Mouse (Mus musculus) kidney, embryonic 16.5 days (tissue): ENCODE results near the gene Rundc1. TPM values are rescaled to one million over a fixed set of nuclear protein-coding genes. Genes with fewer than 3 reads are reported as not detected.
A peak's percentile ranks its signal among the peaks of the same experiment; 100 is the strongest.
"Not testable (repeated sequence)": the region's sequence is repeated elsewhere in the genome, so short reads cannot be mapped to it uniquely, and the experiment has no call there.

Source experiments
- ATAC-seq: fragments of 200-750 bp; cut with Nextera tagmentation; 2 replicates; pipeline ENCODE4 v1.8.0; 2017; ENCODE audit warnings: moderate TSS enrichment; ENCODE audit not compliant: low FRiP score, low TSS enrichment
- H3K27ac ChIP-seq: fragments of 300-500 bp; sonication (generic); 2 replicates; pipeline ENCODE4 v1.5.1; 2014; ENCODE audit warnings: low read length
- H3K27me3 ChIP-seq: fragments of 300-500 bp; sonication (generic); 2 replicates; pipeline ENCODE4 v1.6.1; 2014; ENCODE audit warnings: low read length, control low read depth, mixed read lengths; ENCODE audit not compliant: insufficient read depth
- H3K36me3 ChIP-seq: fragments of 300-500 bp; sonication (generic); 2 replicates; pipeline ENCODE4 v1.6.1; 2014; ENCODE audit warnings: low read length, control low read depth, mixed read lengths; ENCODE audit not compliant: insufficient read depth
- H3K4me1 ChIP-seq: fragments of 300-500 bp; sonication (generic); 2 replicates; pipeline ENCODE4 v1.6.1; 2014; ENCODE audit warnings: low read length, control low read depth, mixed read lengths; ENCODE audit not compliant: insufficient read depth
- H3K4me2 ChIP-seq: fragments of 300-500 bp; sonication (generic); replicated peaks from 2 replicates; pipeline ENCODE4 v1.6.1; 2014; ENCODE audit warnings: low read depth, low read length
- H3K4me3 ChIP-seq: fragments of 300-500 bp; sonication (generic); 2 replicates; pipeline ENCODE4 v1.5.1; 2014; ENCODE audit warnings: mild to moderate bottlenecking, low read length
- H3K9ac ChIP-seq: fragments of 300-500 bp; sonication (generic); replicated peaks from 2 replicates; pipeline ENCODE4 v1.6.1; 2014; ENCODE audit warnings: low read length
- H3K9me3 ChIP-seq: fragments of 300-500 bp; sonication (generic); 2 replicates; pipeline ENCODE4 v1.6.1; 2016; ENCODE audit warnings: low read length, control low read depth
- WGBS: fragments of 180-500 bp; shearing (Covaris S2); extraction: QIAGEN DNeasy Blood & Tissue Kit; methylation state at CpG from one replicate; pipeline ENCODE4 v1.1.7; 2014; 5-methylcytosine and 5-hydroxymethylcytosine counted together
- polyA plus RNA-seq: library from polyadenylated mRNA; unstranded; fragments of >200 nt; fragmentation: Nextera tagmentation; extraction: Ambion mirVana; gene quantifications from 2 replicates; pipeline ENCODE4 v1.2.1, GENCODE M21; 2015

Rundc1 gene
- polyA plus RNA-seq, 1 experiment from 2014 or later = 23.8 TPM

DNA sequence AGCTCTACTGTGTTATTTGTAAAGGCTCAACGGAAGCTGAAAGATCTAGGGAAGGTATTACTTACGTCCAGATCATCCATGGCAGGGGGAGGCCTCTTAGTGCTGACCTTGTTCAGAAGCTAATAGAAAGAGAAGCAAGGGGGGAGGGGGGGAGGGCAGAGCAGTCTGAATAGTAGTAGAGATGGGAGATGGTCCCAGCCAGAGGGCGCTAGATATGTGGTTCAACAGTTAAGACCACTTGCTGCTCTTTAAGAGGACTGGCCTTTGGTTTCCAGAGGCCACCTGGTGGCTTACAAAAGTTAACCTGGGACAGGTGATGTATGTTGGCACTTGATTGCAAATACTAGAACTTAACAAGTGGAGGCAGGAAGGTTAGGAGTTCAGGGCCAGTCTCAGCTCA is 5.3 kb upstream of the Rundc1 start:
- no peaks in the 10 kb centered on the region for H3K9me3 ChIP-seq
- H3K4me1 ChIP-seq = peaks cover 15% of the 10 kb centered on the region
- H3K27ac ChIP-seq = no peak overlapping the region
- H3K27me3 ChIP-seq = no peaks in the 10 kb centered on the region
- no peak for ATAC-seq
- no peaks in the 10 kb centered on the region for H3K36me3 ChIP-seq
- no peak overlapping the region for H3K4me2 ChIP-seq
- H3K9ac ChIP-seq = no peak overlapping the region
- H3K4me3 ChIP-seq = no peak overlapping the region
- 41% methylated on average over 3 of the region's 3 CpGs for WGBS

DNA sequence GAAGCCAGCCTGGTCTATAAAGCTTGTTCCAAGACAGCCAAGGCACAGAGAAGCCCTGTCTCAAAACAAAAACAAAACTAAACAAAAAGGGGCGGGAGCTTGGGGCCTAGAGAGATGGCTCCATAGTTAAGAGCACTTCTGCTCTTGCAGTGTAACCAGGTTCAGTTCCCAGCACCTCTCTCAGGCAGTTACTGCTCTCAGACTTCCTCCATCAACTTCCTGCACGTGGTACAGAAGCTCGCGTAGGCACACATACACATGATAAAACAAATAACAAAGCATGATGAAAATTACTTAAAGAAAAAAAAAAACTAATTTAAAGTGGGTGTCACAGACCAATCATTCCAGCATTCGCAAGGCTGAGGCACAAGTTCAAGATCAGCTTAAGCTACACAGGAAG is 4.7 kb upstream of the Rundc1 start:
- no peak overlapping the region for H3K4me2 ChIP-seq
- 92% methylated on average over 5 of the region's 5 CpGs for WGBS
- ATAC-seq = no peak
- H3K36me3 ChIP-seq = no peaks in the 10 kb centered on the region
- H3K4me1 ChIP-seq = peaks cover 15% of the 10 kb centered on the region
- H3K27ac ChIP-seq = no peak overlapping the region
- H3K9me3 ChIP-seq = no peaks in the 10 kb centered on the region
- H3K27me3 ChIP-seq = no peaks in the 10 kb centered on the region
- no peak overlapping the region for H3K4me3 ChIP-seq
- H3K9ac ChIP-seq = no peak overlapping the region

DNA sequence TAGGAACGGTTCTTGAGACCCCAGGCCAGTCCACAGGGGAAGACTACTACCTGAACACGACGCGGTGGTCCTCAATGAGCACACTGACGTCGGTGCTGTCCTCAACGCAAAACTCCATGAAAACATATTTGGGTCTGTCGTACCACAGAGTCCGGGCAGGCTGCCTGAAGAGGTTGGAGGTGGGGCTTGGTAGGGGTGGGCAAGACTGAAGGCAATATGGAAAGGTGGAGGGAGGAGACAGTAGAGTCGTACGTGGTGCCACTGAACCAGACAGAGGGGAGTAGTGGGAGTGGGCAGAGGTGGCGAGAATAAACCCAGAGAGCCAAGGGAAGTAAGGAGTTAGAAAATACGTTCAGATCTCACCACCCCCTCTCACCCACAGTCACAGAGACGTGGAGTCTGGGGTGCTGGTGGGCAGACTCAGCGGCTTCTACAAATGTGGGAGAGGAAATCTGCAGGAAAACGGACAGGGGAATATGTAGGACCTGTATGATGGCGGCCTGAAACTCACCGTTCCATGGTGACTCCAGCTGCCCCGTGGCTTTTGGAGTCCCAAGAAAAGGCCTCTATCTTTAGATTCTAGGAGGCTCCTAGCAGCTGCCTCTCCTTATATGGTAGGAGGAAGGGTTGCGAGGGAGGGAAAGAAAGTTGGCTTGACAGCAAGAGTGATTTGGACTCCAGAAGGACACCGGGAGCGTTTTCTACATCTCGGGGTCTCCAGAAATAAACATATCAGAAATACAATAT is 607 bp upstream of the Rundc1 start, which contains the start of gene Gm27029:
Gene Gm27029, minus strand, starts transcription at position 692 of the 747 bp plus-strand sequence.
- peak within 1 kb of the TSS; percentile 90 for H3K27ac ChIP-seq
- peaks cover 24% of the 10 kb centered on the region for H3K4me1 ChIP-seq
- H3K4me2 ChIP-seq = peak within 1 kb of the TSS; percentile 80
- H3K36me3 ChIP-seq = 0 out of 2 replicates have a peak, but pooled peaks cover under 1% of the 10 kb centered on the region
- peak within 1 kb of the TSS; percentile 67 for H3K4me3 ChIP-seq
- ATAC-seq = peak; percentile 66
- H3K9me3 ChIP-seq = no peaks in the 10 kb centered on the region
- WGBS = 5% methylated on average over 23 of the region's 23 CpGs
- peak within 1 kb of the TSS; percentile 77 for H3K9ac ChIP-seq
- H3K27me3 ChIP-seq = no peaks in the 10 kb centered on the region

DNA sequence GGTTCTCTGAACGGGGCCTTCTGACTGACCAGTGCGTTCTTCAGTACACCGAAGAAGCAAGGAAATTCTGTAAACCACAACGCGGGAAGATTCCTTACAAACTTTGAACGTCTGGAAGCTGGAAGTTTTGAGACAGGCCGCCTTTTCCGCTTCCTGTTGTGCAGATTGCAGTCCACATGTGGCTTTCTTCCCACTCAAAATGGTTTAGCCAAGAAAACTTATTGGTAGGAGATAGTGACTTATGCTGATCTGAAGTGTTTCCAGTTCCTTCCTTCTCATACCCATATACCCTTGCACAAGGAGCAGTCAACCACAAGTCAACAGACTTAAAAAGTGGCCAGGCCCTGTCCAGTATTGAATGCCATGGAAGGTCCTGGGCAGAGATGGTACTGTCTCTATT is 1.3 kb downstream of the Rundc1 start:
- H3K4me1 ChIP-seq = peaks cover 24% of the 10 kb centered on the region
- H3K9me3 ChIP-seq = no peaks in the 10 kb centered on the region
- no peak overlapping the region for H3K27ac ChIP-seq
- 0 out of 2 replicates have a peak overlapping the region, but pooled peaks have one; percentile 43 for H3K9ac ChIP-seq
- peaks cover 14% of the 10 kb centered on the region for H3K36me3 ChIP-seq
- 58% methylated on average over 8 of the region's 8 CpGs for WGBS
- no peaks in the 10 kb centered on the region for H3K27me3 ChIP-seq
- peak overlapping the region; percentile 67 for H3K4me3 ChIP-seq
- peak overlapping the region; percentile 80 for H3K4me2 ChIP-seq
- no peak for ATAC-seq

DNA sequence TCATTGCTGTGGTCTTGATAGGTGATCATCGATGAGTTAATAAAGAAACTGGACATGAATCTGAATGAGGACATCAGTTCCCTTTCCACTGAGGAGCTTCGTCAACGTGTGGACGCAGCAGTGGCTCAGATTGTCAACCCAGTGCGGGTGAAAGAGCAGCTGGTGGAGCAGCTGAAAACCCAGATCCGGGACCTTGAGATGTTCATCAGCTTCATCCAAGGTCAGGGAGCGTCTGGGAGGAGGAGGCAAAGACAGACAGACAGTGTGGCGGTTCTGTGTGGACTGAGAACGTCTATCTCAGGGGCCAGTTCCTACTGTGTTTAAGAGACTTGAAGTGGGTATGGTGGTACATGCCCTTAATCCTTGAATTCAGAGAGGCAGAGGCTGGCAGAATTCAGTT is 6.4 kb downstream of the Rundc1 start:
- Histone ChIP-seq H3K27ac (no peak overlapping the region), H3K4me1 (peaks cover 8% of the 10 kb centered on the region), H3K4me3 (no peak overlapping the region), H3K4me2 (no peak overlapping the region), H3K9me3 (no peaks in the 10 kb centered on the region), H3K36me3 (peaks cover 52% of the 10 kb centered on the region), H3K9ac (no peak overlapping the region), H3K27me3 (no peaks in the 10 kb centered on the region)
- ATAC-seq = no peak
- 92% methylated on average over 9 of the region's 9 CpGs for WGBS

DNA sequence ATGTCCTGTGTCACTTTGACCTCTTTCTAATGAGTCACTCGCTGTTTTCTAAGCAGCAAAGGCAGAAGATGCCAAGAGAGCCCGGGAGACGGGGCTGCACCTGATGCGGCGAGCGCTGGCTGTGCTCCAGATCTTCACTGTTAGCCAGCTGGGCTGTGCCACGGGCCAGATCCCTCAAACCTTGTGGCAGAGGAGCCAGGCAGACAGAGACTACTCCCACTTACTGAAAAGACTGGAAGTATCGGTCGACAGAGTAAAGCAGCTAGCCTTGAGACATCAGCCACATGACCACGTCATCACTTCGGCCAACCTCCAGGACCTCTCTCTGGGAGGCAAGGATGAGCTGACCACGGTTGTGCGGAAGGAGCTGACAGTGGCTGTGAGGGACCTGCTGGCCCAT is 8.5 kb downstream of the Rundc1 start:
- no peak for ATAC-seq
- Histone ChIP-seq H3K9ac (no peak overlapping the region), H3K4me1 (no peaks in the 10 kb centered on the region), H3K4me3 (no peak overlapping the region), H3K36me3 (peaks cover 52% of the 10 kb centered on the region), H3K27me3 (no peaks in the 10 kb centered on the region), H3K4me2 (no peak overlapping the region), H3K27ac (no peak overlapping the region), H3K9me3 (no peaks in the 10 kb centered on the region)
- whole genome bisulfite sequencing = 88% methylated on average over 13 of the region's 13 CpGs

DNA sequence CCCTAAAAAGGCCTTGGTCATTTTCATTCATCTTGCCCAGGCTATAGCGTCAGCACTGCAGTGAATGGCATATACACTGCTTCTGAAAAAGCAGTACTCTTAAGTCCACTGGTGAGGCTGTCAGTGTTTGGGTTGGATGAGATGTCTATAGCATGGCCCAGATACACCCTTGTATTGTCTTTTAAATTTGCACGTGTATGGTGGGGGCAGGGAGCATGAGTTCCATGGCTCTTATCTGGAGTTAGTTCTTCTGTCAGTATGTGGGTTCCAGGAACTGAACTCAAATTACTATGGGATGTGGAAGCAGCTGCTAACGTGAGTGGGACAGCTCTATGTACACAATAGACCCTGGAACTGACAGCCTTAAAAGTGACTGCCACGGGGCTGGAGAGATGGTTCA is 10.9 kb downstream of the Rundc1 start:
- Histone ChIP-seq H3K27ac (no peak overlapping the region), H3K9ac (no peak overlapping the region), H3K27me3 (no peaks in the 10 kb centered on the region), H3K9me3 (no peaks in the 10 kb centered on the region), H3K4me1 (no peaks in the 10 kb centered on the region), H3K36me3 (peaks cover 39% of the 10 kb centered on the region), H3K4me3 (no peak overlapping the region), H3K4me2 (no peak overlapping the region)
- no peak for ATAC-seq
- WGBS = 83% methylated on average over 4 of the region's 4 CpGs

DNA sequence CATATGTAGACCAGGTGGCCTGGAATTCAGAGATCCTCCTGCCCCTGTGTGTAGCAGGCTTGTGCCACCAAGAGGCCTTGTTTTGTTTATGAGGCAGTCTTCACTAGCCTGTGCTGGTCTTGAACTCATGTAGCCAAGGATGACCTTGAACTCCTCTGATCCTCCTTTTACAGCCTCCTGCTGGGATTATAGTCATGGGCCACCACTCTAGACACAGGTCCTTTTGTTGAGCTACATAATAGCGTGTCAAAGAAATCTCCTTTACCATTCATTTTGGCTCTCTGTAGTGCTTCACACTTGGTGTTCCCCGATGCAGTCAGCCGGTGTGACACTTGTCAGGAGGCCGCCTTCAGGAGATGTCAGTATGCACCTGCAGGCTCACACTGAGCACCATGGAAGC is 12.0 kb downstream of the Rundc1 start:
- WGBS = 84% methylated on average over 4 of the region's 4 CpGs

DNA sequence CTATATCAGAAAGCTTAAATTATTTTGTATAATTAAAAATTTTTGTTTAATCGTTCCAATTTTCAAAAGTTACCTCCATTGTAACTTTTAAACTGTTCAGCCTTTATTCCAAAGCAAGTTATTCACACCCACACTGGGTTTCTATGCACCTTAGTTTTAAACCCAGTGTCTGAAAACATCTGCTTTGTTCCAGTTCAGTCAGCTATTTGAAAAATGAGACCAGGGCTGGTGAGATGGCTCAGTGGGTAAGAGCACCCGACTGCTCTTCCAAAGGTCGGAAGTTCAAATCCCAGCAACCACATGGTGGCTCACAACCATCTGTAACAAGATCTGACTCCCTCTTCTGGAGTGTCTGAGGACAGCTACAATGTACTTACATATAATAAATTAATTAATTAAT is 13.1 kb downstream of the Rundc1 start:
- not testable (repeated sequence) for H3K4me3 ChIP-seq

More for the DNA sequence above, 12.0 kb downstream of the Rundc1 start:
- no peaks in the 10 kb centered on the region for H3K27me3 ChIP-seq
- H3K4me1 ChIP-seq = no peaks in the 10 kb centered on the region
- no peak for ATAC-seq
- no peak overlapping the region for H3K4me2 ChIP-seq
- H3K9ac ChIP-seq = no peak overlapping the region
- H3K36me3 ChIP-seq = peaks cover 31% of the 10 kb centered on the region
- no peaks in the 10 kb centered on the region for H3K9me3 ChIP-seq
- H3K4me3 ChIP-seq = no peak overlapping the region
- no peak overlapping the region for H3K27ac ChIP-seq

DNA sequence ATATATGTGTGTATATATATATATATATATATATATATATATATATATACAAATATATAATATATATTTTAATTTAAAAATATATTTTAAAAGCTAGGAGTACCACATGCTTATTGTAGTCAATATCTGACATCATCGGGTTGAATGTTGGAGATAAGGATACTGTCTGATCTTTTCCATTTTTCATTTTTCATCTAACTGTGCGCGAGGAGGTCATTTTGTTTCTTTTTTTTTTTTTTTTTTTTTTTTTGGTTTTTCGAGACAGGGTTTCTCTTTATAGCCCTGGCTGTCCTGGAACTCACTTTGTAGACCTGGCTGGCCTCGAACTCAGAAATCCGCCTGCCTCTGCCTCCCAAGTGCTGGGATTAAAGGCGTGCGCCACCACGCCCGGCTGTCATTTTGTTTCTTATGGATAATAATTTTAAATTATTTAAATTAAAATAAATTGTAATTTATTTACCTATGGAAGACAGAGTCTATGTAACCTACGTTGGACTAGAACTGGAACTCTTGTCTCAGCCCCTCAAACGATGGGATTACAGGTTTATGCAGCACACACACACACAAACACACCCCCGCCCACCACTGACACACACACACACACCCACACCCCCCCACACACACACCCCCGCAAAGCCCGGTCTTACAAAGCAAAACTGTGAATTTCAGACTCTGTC is 16.7 kb downstream of the Rundc1 start:
- H3K27me3 ChIP-seq, H3K27ac ChIP-seq, ATAC-seq, H3K9me3 ChIP-seq: not testable (repeated sequence)
- 41% methylated on average over 14 of the region's 15 CpGs for WGBS
- Histone ChIP-seq H3K4me3 (peak overlapping the region; percentile 90), H3K9ac (peak overlapping the region; percentile 46; the same call in 1 of the 2 replicates), H3K36me3 (peaks cover 28% of the 10 kb centered on the region), H3K4me2 (peak overlapping the region; percentile 54), H3K4me1 (peaks cover 18% of the 10 kb centered on the region)

More for the DNA sequence above, 13.1 kb downstream of the Rundc1 start:
- not testable (repeated sequence) for H3K27me3 ChIP-seq, ATAC-seq, H3K9me3 ChIP-seq, H3K4me2 ChIP-seq, H3K9ac ChIP-seq, H3K27ac ChIP-seq, H3K4me1 ChIP-seq
- 47% methylated on average over 3 of the region's 3 CpGs for WGBS
- H3K36me3 ChIP-seq = peaks cover 27% of the 10 kb centered on the region
